Mouse (Mus musculus): ENCODE data around the gene Pkib. TPM values are rescaled to one million over a fixed set of nuclear protein-coding genes. Genes with fewer than 3 reads are reported as not detected.

The Pkib gene
- polyA plus RNA-seq, 1 experiment from 2014 or later = 2.2 TPM

- H3K27ac ChIP-seq (ENCODE audit: low read length) = peak overlapping the region; percentile 25
- no peaks in the 10 kb centered on the region for H3K36me3 ChIP-seq (ENCODE audit: control insufficient read depth, insufficient read depth)
Observed at GRCm38 (mm10) chr10:57744128-57744765, 112.5 kb downstream of the Pkib start.

GRCm38 (mm10) chr10:57745452-57745851 is 113.7 kb downstream of the Pkib start:
- Histone ChIP-seq H3K27ac (ENCODE audit: low read length) (no peak overlapping the region), H3K36me3 (ENCODE audit: control insufficient read depth, insufficient read depth) (no peaks in the 10 kb centered on the region), H3K9me3 (ENCODE audit: control insufficient read depth, low read length) (no peaks in the 10 kb centered on the region), H3K4me1 (replicated peaks; ENCODE audit: control insufficient read depth, insufficient read depth, low read length) (peaks cover 4% of the 10 kb centered on the region; the same call in 1 of the 2 replicates), H3K4me2 (ENCODE audit: low read length) (no peak overlapping the region), H3K9ac (replicated peaks; ENCODE audit: low read depth, low read length) (no peak overlapping the region), H3K4me3 (replicated peaks; ENCODE audit: low read length) (no peak overlapping the region), H3K27me3 (replicated peaks; ENCODE audit: control insufficient read depth, insufficient read depth, low read length) (no peaks in the 10 kb centered on the region)
- ATAC-seq = no peak

More at GRCm38 (mm10) chr10:57744128-57744765, 112.5 kb downstream of the Pkib start:
- no peaks in the 10 kb centered on the region for H3K9me3 ChIP-seq (ENCODE audit: control insufficient read depth, low read length)
- peak; percentile 77 for ATAC-seq
- no peak overlapping the region for H3K4me2 ChIP-seq (ENCODE audit: low read length)
- no peak overlapping the region for H3K9ac ChIP-seq (replicated peaks; ENCODE audit: low read depth, low read length)
- H3K27me3 ChIP-seq (replicated peaks; ENCODE audit: control insufficient read depth, insufficient read depth, low read length) = no peaks in the 10 kb centered on the region
- peaks cover 4% of the 10 kb centered on the region; the same call in 1 of the 2 replicates for H3K4me1 ChIP-seq (replicated peaks; ENCODE audit: control insufficient read depth, insufficient read depth, low read length)
- WGBS = 3% methylated on average over 2 of the region's 2 CpGs
- no peak overlapping the region for H3K4me3 ChIP-seq (replicated peaks; ENCODE audit: low read length)

GRCm38 (mm10) chr10:57747127-57747526 is 115.3 kb downstream of the Pkib start:
- no peaks in the 10 kb centered on the region for H3K27me3 ChIP-seq (replicated peaks; ENCODE audit: control insufficient read depth, insufficient read depth, low read length)
- H3K4me1 ChIP-seq (replicated peaks; ENCODE audit: control insufficient read depth, insufficient read depth, low read length) = peaks cover 2% of the 10 kb centered on the region; the same call in 1 of the 2 replicates
- no peak for ATAC-seq
- H3K9me3 ChIP-seq (ENCODE audit: control insufficient read depth, low read length) = no peaks in the 10 kb centered on the region
- no peak overlapping the region for H3K27ac ChIP-seq (ENCODE audit: low read length)
- no peak overlapping the region for H3K9ac ChIP-seq (replicated peaks; ENCODE audit: low read depth, low read length)
- H3K4me3 ChIP-seq (replicated peaks; ENCODE audit: low read length) = no peak overlapping the region
- H3K36me3 ChIP-seq (ENCODE audit: control insufficient read depth, insufficient read depth) = no peaks in the 10 kb centered on the region
- H3K4me2 ChIP-seq (ENCODE audit: low read length) = no peak overlapping the region

- Histone ChIP-seq H3K36me3 (ENCODE audit: control insufficient read depth, insufficient read depth) (no peaks in the 10 kb centered on the region), H3K4me3 (replicated peaks; ENCODE audit: low read length) (no peak overlapping the region), H3K27me3 (replicated peaks; ENCODE audit: control insufficient read depth, insufficient read depth, low read length) (no peaks in the 10 kb centered on the region), H3K9ac (replicated peaks; ENCODE audit: low read depth, low read length) (no peak overlapping the region), H3K27ac (ENCODE audit: low read length) (no peak overlapping the region), H3K9me3 (ENCODE audit: control insufficient read depth, low read length) (no peaks in the 10 kb centered on the region), H3K4me1 (replicated peaks; ENCODE audit: control insufficient read depth, insufficient read depth, low read length) (no peaks in the 10 kb centered on the region), H3K4me2 (ENCODE audit: low read length) (no peak overlapping the region)
- WGBS = 90% methylated on average over 1 of the region's 1 CpGs
- ATAC-seq = no peak
Observed at GRCm38 (mm10) chr10:57753343-57753742, 121.6 kb downstream of the Pkib start.

GRCm38 (mm10) chr10:57755201-57755736 is 123.5 kb downstream of the Pkib start:
- Histone ChIP-seq H3K4me3 (replicated peaks; ENCODE audit: low read length) (no peak overlapping the region), H3K27me3 (replicated peaks; ENCODE audit: control insufficient read depth, insufficient read depth, low read length) (no peaks in the 10 kb centered on the region), H3K4me1 (replicated peaks; ENCODE audit: control insufficient read depth, insufficient read depth, low read length) (no peaks in the 10 kb centered on the region), H3K36me3 (ENCODE audit: control insufficient read depth, insufficient read depth) (no peaks in the 10 kb centered on the region), H3K4me2 (ENCODE audit: low read length) (no peak overlapping the region), H3K9me3 (ENCODE audit: control insufficient read depth, low read length) (no peaks in the 10 kb centered on the region), H3K27ac (ENCODE audit: low read length) (no peak overlapping the region), H3K9ac (replicated peaks; ENCODE audit: low read depth, low read length) (no peak overlapping the region)
- no peak for ATAC-seq
- 91% methylated on average over 2 of the region's 2 CpGs for WGBS

- WGBS = 94% methylated on average over 2 of the region's 2 CpGs
- Histone ChIP-seq H3K27me3 (replicated peaks; ENCODE audit: control insufficient read depth, insufficient read depth, low read length) (no peaks in the 10 kb centered on the region), H3K27ac (ENCODE audit: low read length) (no peak overlapping the region), H3K4me3 (replicated peaks; ENCODE audit: low read length) (no peak overlapping the region), H3K4me1 (replicated peaks; ENCODE audit: control insufficient read depth, insufficient read depth, low read length) (no peaks in the 10 kb centered on the region), H3K9me3 (ENCODE audit: control insufficient read depth, low read length) (no peaks in the 10 kb centered on the region), H3K9ac (replicated peaks; ENCODE audit: low read depth, low read length) (no peak overlapping the region), H3K36me3 (ENCODE audit: control insufficient read depth, insufficient read depth) (no peaks in the 10 kb centered on the region), H3K4me2 (ENCODE audit: low read length) (no peak overlapping the region)
- ATAC-seq = no peak
Observed at GRCm38 (mm10) chr10:57758999-57759398, 127.2 kb downstream of the Pkib start.

- no peak for ATAC-seq
Observed at GRCm38 (mm10) chr10:57760694-57761093, 128.9 kb downstream of the Pkib start.

GRCm38 (mm10) chr10:57763044-57763443 is 131.3 kb downstream of the Pkib start:
- no peaks in the 10 kb centered on the region for H3K36me3 ChIP-seq (ENCODE audit: control insufficient read depth, insufficient read depth)
- no peak overlapping the region for H3K4me3 ChIP-seq (replicated peaks; ENCODE audit: low read length)
- H3K27me3 ChIP-seq (replicated peaks; ENCODE audit: control insufficient read depth, insufficient read depth, low read length) = no peaks in the 10 kb centered on the region
- no peak overlapping the region for H3K4me2 ChIP-seq (ENCODE audit: low read length)
- no peak overlapping the region for H3K27ac ChIP-seq (ENCODE audit: low read length)
- H3K4me1 ChIP-seq (replicated peaks; ENCODE audit: control insufficient read depth, insufficient read depth, low read length) = no peaks in the 10 kb centered on the region
- H3K9me3 ChIP-seq (ENCODE audit: control insufficient read depth, low read length) = no peaks in the 10 kb centered on the region
- H3K9ac ChIP-seq (replicated peaks; ENCODE audit: low read depth, low read length) = no peak overlapping the region
- WGBS = 39% methylated on average over 1 of the region's 1 CpGs
- no peak for ATAC-seq

More at GRCm38 (mm10) chr10:57760694-57761093, 128.9 kb downstream of the Pkib start:
- Histone ChIP-seq H3K4me1 (replicated peaks; ENCODE audit: control insufficient read depth, insufficient read depth, low read length) (no peaks in the 10 kb centered on the region), H3K27ac (ENCODE audit: low read length) (no peak overlapping the region), H3K4me2 (ENCODE audit: low read length) (no peak overlapping the region), H3K4me3 (replicated peaks; ENCODE audit: low read length) (no peak overlapping the region), H3K36me3 (ENCODE audit: control insufficient read depth, insufficient read depth) (no peaks in the 10 kb centered on the region), H3K9me3 (ENCODE audit: control insufficient read depth, low read length) (no peaks in the 10 kb centered on the region), H3K27me3 (replicated peaks; ENCODE audit: control insufficient read depth, insufficient read depth, low read length) (no peaks in the 10 kb centered on the region), H3K9ac (replicated peaks; ENCODE audit: low read depth, low read length) (no peak overlapping the region)
- 78% methylated on average over 3 of the region's 3 CpGs for WGBS

GRCm38 (mm10) chr10:57783289-57784130 is 151.7 kb downstream of the Pkib start:
- 5% methylated on average over 13 of the region's 13 CpGs for WGBS
- Histone ChIP-seq H3K27ac (ENCODE audit: low read length) (peak overlapping the region; percentile 92), H3K4me2 (ENCODE audit: low read length) (peak overlapping the region; percentile 51), H3K4me3 (replicated peaks; ENCODE audit: low read length) (peak overlapping the region; percentile 17; the same call in 1 of the 2 replicates), H3K36me3 (ENCODE audit: control insufficient read depth, insufficient read depth) (no peaks in the 10 kb centered on the region), H3K9ac (replicated peaks; ENCODE audit: low read depth, low read length) (peak overlapping the region; percentile 48; the same call in 1 of the 2 replicates), H3K27me3 (replicated peaks; ENCODE audit: control insufficient read depth, insufficient read depth, low read length) (no peaks in the 10 kb centered on the region), H3K4me1 (replicated peaks; ENCODE audit: control insufficient read depth, insufficient read depth, low read length) (peaks cover 27% of the 10 kb centered on the region), H3K9me3 (ENCODE audit: control insufficient read depth, low read length) (no peaks in the 10 kb centered on the region)
- peak; percentile 69 for ATAC-seq
